Mouse (Mus musculus) gastrocnemius, postnatal 10 days (tissue): ENCODE data around the gene Rad51ap1. TPM values are rescaled to one million over a fixed set of nuclear protein-coding genes. Genes with fewer than 3 reads are reported as not detected.

Experiments
- total RNA-seq, 2 experiments: library from RNA; stranded (reverse); gene quantifications; 2 replicates each; pipeline ENCODE4 v1.2.3; 2021

Rad51ap1 gene
- total RNA-seq, 2 experiments from 2014 or later, result 7.0 to 10.1 TPM

Other genes starting within 250 kb of the Rad51ap1 start
- 1 to 10 TPM; 3.9 to 4.0 TPM for gene Kcna6, start 198.9 kb downstream of the Rad51ap1 start, total RNA-seq
- gene Ndufa9, start 90.5 kb downstream of the Rad51ap1 start, total RNA-seq, result 100 to 1,000 TPM; 241 to 292 TPM
- gene Akap3, start 86.5 kb downstream of the Rad51ap1 start, total RNA-seq, result not detected
- gene Dyrk4, start 17.7 kb downstream of the Rad51ap1 start, total RNA-seq, result not detected
- 10 to 100 TPM in 1 of 2 experiments, 1 to 10 TPM in 1; 8.7 to 10.3 TPM for gene D6Wsu163e, start 375 bp upstream of the Rad51ap1 start, total RNA-seq
- gene Fgf6, start 76.0 kb upstream of the Rad51ap1 start, total RNA-seq, result 1 to 10 TPM; 5.2 to 9.8 TPM
- gene Fgf23, start 133.3 kb upstream of the Rad51ap1 start, total RNA-seq, result under 1 TPM in 1 of 2 experiments, not detected in 1; 0.14 TPM
- gene Tigar, start 170.0 kb upstream of the Rad51ap1 start, total RNA-seq, result 1 to 10 TPM; 8.3 to 8.9 TPM
- gene Ccnd2, start 212.6 kb upstream of the Rad51ap1 start, total RNA-seq, result 10 to 100 TPM; 33.2 to 52.1 TPM